Mouse (Mus musculus) midbrain, postnatal 0 days (tissue): ENCODE results near the gene Jak1. TPM values are rescaled to one million over a fixed set of nuclear protein-coding genes. Genes with fewer than 3 reads are reported as not detected.

ENCODE experiments used
- ATAC-seq: fragments of 200-750 bp; cut with Nextera tagmentation; 2 replicates; pipeline ENCODE4 v1.8.0; 2017; ENCODE audit warnings: moderate number of reproducible peaks, mild to moderate bottlenecking, moderate TSS enrichment, moderate library complexity; ENCODE audit not compliant: low FRiP score
- DNase-seq: peaks from one replicate; pipeline ENCODE4 v3.0.0-alpha.2; 2015; ENCODE audit warnings: low spot score
- H3K27ac ChIP-seq: fragments of 300-500 bp; sonication (generic); 2 replicates; pipeline ENCODE4 v1.5.1; 2014; ENCODE audit warnings: low read depth, mild to moderate bottlenecking, low read length, mixed read lengths
- H3K27me3 ChIP-seq: fragments of 300-500 bp; sonication (generic); 2 replicates; pipeline ENCODE4 v1.6.1; 2014; ENCODE audit warnings: low read length, control low read depth, mixed read lengths; ENCODE audit not compliant: insufficient read depth
- H3K36me3 ChIP-seq: fragments of 300-500 bp; sonication (generic); 2 replicates; pipeline ENCODE4 v1.6.1; 2014; ENCODE audit warnings: low read length, control low read depth, mixed read lengths; ENCODE audit not compliant: insufficient read depth
- H3K4me1 ChIP-seq: fragments of 300-500 bp; sonication (generic); 2 replicates; pipeline ENCODE4 v1.6.1; 2014; ENCODE audit warnings: mild to moderate bottlenecking, control low read depth, antibody characterized with exemption, low read length, mixed read lengths; ENCODE audit not compliant: insufficient read depth
- H3K4me2 ChIP-seq: fragments of 300-500 bp; sonication (generic); 2 replicates; pipeline ENCODE4 v1.6.1; 2014; ENCODE audit warnings: low read depth, mild to moderate bottlenecking, low read length, mixed read lengths; ENCODE audit not compliant: poor library complexity, severe bottlenecking
- H3K4me3 ChIP-seq: fragments of 300-500 bp; sonication (generic); 2 replicates; pipeline ENCODE4 v1.5.1; 2014; ENCODE audit warnings: low read depth, mild to moderate bottlenecking, low read length, moderate library complexity
- H3K9ac ChIP-seq: fragments of 300-500 bp; sonication (generic); replicated peaks from 2 replicates; pipeline ENCODE4 v1.6.1; 2014; ENCODE audit warnings: mild to moderate bottlenecking, low read length, moderate library complexity, mixed read lengths; ENCODE audit not compliant: poor library complexity, severe bottlenecking
- H3K9me3 ChIP-seq: fragments of 300-500 bp; sonication (generic); 2 replicates; pipeline ENCODE4 v1.6.1; 2016; ENCODE audit warnings: low read length, control low read depth
- CTCF ChIP-seq: IDR thresholded peaks from 2 replicates; pipeline ENCODE4 v1.5.1; 2016; ENCODE audit warnings: antibody characterized with exemption, mild to moderate bottlenecking
- WGBS: fragments of 180-500 bp; shearing (Covaris S2); extraction: QIAGEN DNeasy Blood & Tissue Kit; methylation state at CpG from one replicate; pipeline ENCODE4 v1.1.7; 2014; 5-methylcytosine and 5-hydroxymethylcytosine counted together
- polyA plus RNA-seq: library from polyadenylated mRNA; unstranded; fragments of >200 nt; fragmentation: Nextera tagmentation; extraction: Ambion mirVana; gene quantifications from 2 replicates; pipeline ENCODE4 v1.2.1, GENCODE M21; 2015
- total RNA-seq: library from RNA; depleted of rRNA; stranded (reverse); fragments of >200 nt; gene quantifications from 2 replicates; pipeline ENCODE4 v1.2.3, GENCODE M21; 2014

Jak1 gene
- total and polyA plus RNA-seq, 2 experiments from 2014 or later, result 76.1 to 91.9 TPM

- Histone ChIP-seq H3K27ac (no peak overlapping the region), H3K4me2 (no peak overlapping the region), H3K9ac (no peak overlapping the region), H3K4me1 (no peaks in the 10 kb centered on the region), H3K27me3 (no peaks in the 10 kb centered on the region), H3K9me3 (no peaks in the 10 kb centered on the region), H3K36me3 (no peaks in the 10 kb centered on the region), H3K4me3 (no peak overlapping the region)
- ATAC-seq (no peak), DNase-seq (no peak)
- TF ChIP-seq CTCF, result no peak
- WGBS, result 91% methylated on average over 3 of the region's 3 CpGs
Observed at GRCm38 (mm10) chr4:101227398-101227797, 37.7 kb downstream of the Jak1 start.

- Histone ChIP-seq H3K27ac (no peak overlapping the region), H3K9ac (no peak overlapping the region), H3K4me1 (no peaks in the 10 kb centered on the region), H3K27me3 (no peaks in the 10 kb centered on the region), H3K36me3 (no peaks in the 10 kb centered on the region), H3K9me3 (no peaks in the 10 kb centered on the region), H3K4me2 (no peak overlapping the region), H3K4me3 (no peak overlapping the region)
- TF ChIP-seq CTCF, result no peak
- WGBS, result 91% methylated on average over 5 of the region's 5 CpGs
- ATAC-seq, result no peak
- DNase-seq, result no peak
Observed at GRCm38 (mm10) chr4:101225984-101226383, 39.1 kb downstream of the Jak1 start.

GRCm38 (mm10) chr4:101220946-101221345 lies 44.1 kb downstream of the Jak1 start:
- no peak overlapping the region for H3K27ac ChIP-seq
- no peaks in the 10 kb centered on the region for H3K36me3 ChIP-seq
- no peaks in the 10 kb centered on the region for H3K9me3 ChIP-seq
- no peak for TF ChIP-seq CTCF
- H3K27me3 ChIP-seq, result no peaks in the 10 kb centered on the region
- no peak overlapping the region for H3K9ac ChIP-seq
- no peak for DNase-seq
- H3K4me2 ChIP-seq, result no peak overlapping the region
- ATAC-seq, result no peak
- 76% methylated on average over 2 of the region's 2 CpGs for WGBS
- no peak overlapping the region for H3K4me3 ChIP-seq
- no peaks in the 10 kb centered on the region for H3K4me1 ChIP-seq

GRCm38 (mm10) chr4:101219839-101220238 lies 45.2 kb downstream of the Jak1 start:
- no peaks in the 10 kb centered on the region for H3K36me3 ChIP-seq
- ATAC-seq, result no peak
- H3K9me3 ChIP-seq, result no peaks in the 10 kb centered on the region
- TF ChIP-seq CTCF, result no peak
- H3K27me3 ChIP-seq, result no peaks in the 10 kb centered on the region
- no peaks in the 10 kb centered on the region for H3K4me1 ChIP-seq
- no peak overlapping the region for H3K4me2 ChIP-seq
- DNase-seq, result no peak
- H3K9ac ChIP-seq, result no peak overlapping the region
- H3K4me3 ChIP-seq, result no peak overlapping the region
- no peak overlapping the region for H3K27ac ChIP-seq
- WGBS, result 71% methylated on average over 2 of the region's 2 CpGs

GRCm38 (mm10) chr4:101217026-101217540 lies 48.0 kb downstream of the Jak1 start:
- H3K4me3 ChIP-seq, result no peak overlapping the region
- H3K36me3 ChIP-seq, result no peaks in the 10 kb centered on the region
- no peaks in the 10 kb centered on the region for H3K4me1 ChIP-seq
- H3K9me3 ChIP-seq, result no peaks in the 10 kb centered on the region
- no peak for TF ChIP-seq CTCF
- H3K27ac ChIP-seq, result no peak overlapping the region
- DNase-seq, result no peak
- WGBS, result 90% methylated on average over 2 of the region's 2 CpGs
- no peak overlapping the region for H3K4me2 ChIP-seq
- no peak overlapping the region for H3K9ac ChIP-seq
- no peak for ATAC-seq
- H3K27me3 ChIP-seq, result no peaks in the 10 kb centered on the region

GRCm38 (mm10) chr4:101216286-101216685 lies 48.8 kb downstream of the Jak1 start:
- 83% methylated on average over 4 of the region's 4 CpGs for WGBS
- ATAC-seq, result no peak

More at GRCm38 (mm10) chr4:101216286-101216685, 48.8 kb downstream of the Jak1 start:
- DNase-seq, result no peak
- Histone ChIP-seq H3K4me3 (no peak overlapping the region), H3K4me2 (no peak overlapping the region), H3K36me3 (no peaks in the 10 kb centered on the region), H3K4me1 (no peaks in the 10 kb centered on the region), H3K27me3 (no peaks in the 10 kb centered on the region), H3K9me3 (no peaks in the 10 kb centered on the region), H3K9ac (no peak overlapping the region), H3K27ac (no peak overlapping the region)
- TF ChIP-seq CTCF, result no peak
